Mouse (Mus musculus): ENCODE measurements around the gene Lzts2. TPM values are rescaled to one million over a fixed set of nuclear protein-coding genes. Genes with fewer than 3 reads are reported as not detected.
"Not testable (repeated sequence)": the region's sequence is repeated elsewhere in the genome, so short reads cannot be mapped to it uniquely, and the experiment has no call there.

Gene Lzts2
- polyA plus RNA-seq, 1 experiment from 2014 or later = 72.8 TPM

GRCm38 (mm10) chr19:45030111-45030510, 15.9 kb downstream of the Lzts2 start:
- Histone ChIP-seq H3K9ac (no peak overlapping the region), H3K9me3 (replicated peaks) (no peaks in the 10 kb centered on the region), H3K36me3 (peaks cover 43% of the 10 kb centered on the region), H3K27me3 (no peaks in the 10 kb centered on the region), H3K4me2 (no peak overlapping the region), H3K4me1 (peaks cover 48% of the 10 kb centered on the region), H3K4me3 (replicated peaks) (0 out of 2 replicates have a peak overlapping the region, but pooled peaks have one; percentile 21), H3K27ac (no peak overlapping the region)
- 37% methylated on average over 8 of the region's 8 CpGs for WGBS
- peak; percentile 17; the same call in 1 of the 2 replicates for ATAC-seq (replicated peaks; ENCODE audit: low FRiP score)

DNA sequence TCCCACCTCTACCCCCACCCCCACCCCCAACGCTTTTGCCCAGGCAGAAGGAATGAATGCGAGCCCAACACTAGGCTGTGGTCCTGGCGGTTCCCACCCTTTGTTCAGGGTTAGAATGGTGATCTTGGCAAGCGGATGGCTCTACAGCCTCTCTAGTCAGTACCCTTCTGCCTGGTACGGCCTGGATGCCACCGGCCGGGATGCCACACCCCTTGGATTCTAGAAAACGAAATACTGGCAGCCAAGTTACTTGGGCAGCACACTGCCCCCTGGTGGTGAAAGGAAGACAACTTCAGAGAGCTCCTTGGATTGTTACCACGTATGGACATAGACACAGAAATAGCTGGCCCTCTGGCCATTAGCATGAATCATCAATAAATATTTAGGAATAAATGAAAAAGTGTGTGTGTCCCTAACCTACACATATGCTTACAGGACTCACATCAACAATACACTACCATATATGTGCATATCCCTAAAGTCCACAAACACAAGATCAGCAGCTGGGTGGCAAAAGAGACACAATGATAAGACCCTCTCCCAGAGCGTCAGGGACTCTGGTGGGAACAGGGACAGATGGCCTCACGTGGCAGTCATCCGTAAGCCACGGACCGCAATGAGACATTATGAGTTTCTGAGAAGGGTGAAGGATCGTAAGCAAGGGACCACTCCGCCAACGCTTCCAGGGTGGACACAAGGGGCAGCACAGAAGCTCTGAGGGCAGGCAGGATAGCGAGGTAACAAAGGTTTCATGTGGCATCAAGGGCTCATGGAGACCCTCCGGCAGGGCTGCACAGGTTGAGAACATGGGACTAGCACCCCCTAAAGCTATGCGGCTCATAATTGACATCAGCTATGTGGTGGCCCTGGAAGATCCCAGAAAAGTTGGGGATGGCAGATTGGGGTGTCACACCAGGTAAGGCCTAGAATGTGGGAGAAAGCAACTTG, 16.8 kb downstream of the Lzts2 start:
- Histone ChIP-seq H3K9me3 (replicated peaks) (no peaks in the 10 kb centered on the region), H3K4me3 (replicated peaks) (peak overlapping the region; percentile 21; the same call in 1 of the 2 replicates), H3K36me3 (peaks cover 33% of the 10 kb centered on the region), H3K9ac (no peak overlapping the region), H3K27ac (no peak overlapping the region), H3K4me1 (peaks cover 48% of the 10 kb centered on the region), H3K27me3 (no peaks in the 10 kb centered on the region), H3K4me2 (peak overlapping the region; percentile 55)
- WGBS = 37% methylated on average over 20 of the region's 20 CpGs
- peak; percentile 29; the same call in 1 of the 2 replicates for ATAC-seq (replicated peaks; ENCODE audit: low FRiP score)

- peaks cover 26% of the 10 kb centered on the region for H3K36me3 ChIP-seq
- ATAC-seq (replicated peaks; ENCODE audit: low FRiP score) = 0 out of 2 replicates have a peak, but pooled peaks have one; percentile 2
- 17% methylated on average over 4 of the region's 4 CpGs for WGBS
- no peak overlapping the region for H3K4me3 ChIP-seq (replicated peaks)
- H3K4me2 ChIP-seq = no peak overlapping the region
- no peak overlapping the region for H3K9ac ChIP-seq
- H3K27me3 ChIP-seq = no peaks in the 10 kb centered on the region
- peaks cover 47% of the 10 kb centered on the region for H3K4me1 ChIP-seq
- no peaks in the 10 kb centered on the region for H3K9me3 ChIP-seq (replicated peaks)
- no peak overlapping the region for H3K27ac ChIP-seq
Observed at GRCm38 (mm10) chr19:45031780-45032179, 17.6 kb downstream of the Lzts2 start.

GRCm38 (mm10) chr19:45032570-45033332, 18.5 kb downstream of the Lzts2 start:
- no peak for ATAC-seq (replicated peaks; ENCODE audit: low FRiP score)
- H3K4me2 ChIP-seq = no peak overlapping the region
- WGBS = 52% methylated on average over 17 of the region's 17 CpGs
- H3K4me3 ChIP-seq (replicated peaks) = no peak overlapping the region
- H3K4me1 ChIP-seq = peaks cover 48% of the 10 kb centered on the region
- H3K36me3 ChIP-seq = peaks cover 16% of the 10 kb centered on the region
- no peak overlapping the region for H3K9ac ChIP-seq
- no peaks in the 10 kb centered on the region for H3K9me3 ChIP-seq (replicated peaks)
- H3K27me3 ChIP-seq = no peaks in the 10 kb centered on the region
- no peak overlapping the region for H3K27ac ChIP-seq

DNA sequence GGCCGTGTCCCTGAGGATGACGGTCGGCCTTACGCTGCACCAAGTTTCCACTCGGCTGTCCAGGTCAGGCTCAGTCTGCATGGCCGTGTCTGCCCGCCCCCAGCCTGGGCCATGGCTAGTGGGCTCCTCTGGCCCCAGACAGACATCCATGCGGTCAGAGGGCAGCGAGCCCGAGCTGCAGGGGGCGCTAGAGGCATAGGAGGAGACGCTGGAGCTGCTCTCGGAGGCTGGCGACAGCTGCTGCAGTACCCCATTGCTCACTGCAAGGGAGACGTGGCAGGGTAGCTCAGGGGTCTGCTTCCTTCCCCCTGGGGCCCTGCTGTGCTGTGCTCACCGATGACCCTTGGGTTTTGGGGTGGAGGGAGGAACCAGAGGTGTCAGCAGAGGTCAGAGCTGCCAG, 22.7 kb downstream of the Lzts2 start:
- Histone ChIP-seq H3K36me3 (no peaks in the 10 kb centered on the region), H3K4me3 (replicated peaks) (no peak overlapping the region), H3K27ac (no peak overlapping the region), H3K9ac (no peak overlapping the region), H3K4me1 (peaks cover 16% of the 10 kb centered on the region), H3K27me3 (peaks cover 21% of the 10 kb centered on the region), H3K9me3 (replicated peaks) (no peaks in the 10 kb centered on the region), H3K4me2 (no peak overlapping the region)
- 27% methylated on average over 16 of the region's 16 CpGs for WGBS
- ATAC-seq (replicated peaks; ENCODE audit: low FRiP score) = no peak; the same call in 1 of the 2 replicates

DNA sequence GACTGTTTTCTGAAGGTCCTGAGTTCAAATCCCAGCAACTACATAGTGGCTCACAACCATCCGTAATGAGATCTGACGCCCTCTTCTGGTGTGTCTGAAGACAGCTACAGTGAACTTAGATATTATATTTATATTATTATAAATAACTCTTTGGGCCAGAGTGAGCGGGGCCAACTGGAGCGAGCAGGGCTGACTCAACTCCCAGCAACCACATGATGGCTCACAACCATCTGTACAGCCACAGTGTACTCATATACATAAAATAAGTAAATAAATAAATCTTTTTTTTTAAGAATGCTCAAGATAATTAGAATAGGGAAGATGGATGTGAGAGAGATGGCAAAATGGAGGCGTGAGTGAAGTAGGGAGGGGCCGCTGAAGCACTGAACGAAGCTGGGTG, 24.0 kb downstream of the Lzts2 start:
- not testable (repeated sequence) for ATAC-seq (replicated peaks; ENCODE audit: low FRiP score); H3K4me1 ChIP-seq; H3K27ac ChIP-seq; H3K9me3 ChIP-seq (replicated peaks); H3K4me2 ChIP-seq; H3K36me3 ChIP-seq; H3K4me3 ChIP-seq (replicated peaks); H3K9ac ChIP-seq
- peaks cover 27% of the 10 kb centered on the region for H3K27me3 ChIP-seq
- 93% methylated on average over 7 of the region's 7 CpGs for WGBS

- Histone ChIP-seq H3K4me2 (no peak overlapping the region), H3K36me3 (no peaks in the 10 kb centered on the region), H3K27ac (no peak overlapping the region), H3K4me3 (replicated peaks) (no peak overlapping the region), H3K9ac (no peak overlapping the region), H3K9me3 (replicated peaks) (no peaks in the 10 kb centered on the region), H3K4me1 (peaks cover 16% of the 10 kb centered on the region), H3K27me3 (peaks cover 38% of the 10 kb centered on the region)
- no peak for ATAC-seq (replicated peaks; ENCODE audit: low FRiP score)
- 45% methylated on average over 13 of the region's 13 CpGs for WGBS
Observed at GRCm38 (mm10) chr19:45040214-45040613, 26.0 kb downstream of the Lzts2 start.

DNA sequence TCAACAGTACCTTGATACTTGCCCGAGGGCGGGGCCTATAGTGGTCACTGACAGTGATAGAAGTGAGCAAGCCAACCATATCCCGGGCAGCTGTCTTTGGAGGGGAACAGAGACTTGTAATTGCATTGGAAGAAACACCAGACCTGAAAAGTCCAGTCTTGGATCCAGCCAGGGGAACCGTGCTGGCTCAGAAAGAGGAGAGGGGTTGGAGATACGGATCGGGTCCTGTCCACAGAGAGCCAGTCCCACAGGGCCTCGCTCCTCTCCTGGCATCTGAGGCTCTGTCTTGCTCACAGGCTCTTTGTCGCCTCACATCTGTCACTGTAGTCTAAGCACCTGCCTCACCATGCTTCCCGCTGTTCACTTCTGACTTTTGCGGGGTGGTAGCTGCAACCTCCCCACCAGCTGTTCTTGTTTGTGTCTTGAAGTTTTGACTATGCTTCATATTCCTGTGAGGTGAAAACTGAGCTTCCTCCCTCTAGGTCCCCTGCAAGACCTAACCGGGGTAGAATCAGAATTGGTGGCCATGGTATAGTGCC, 30.2 kb downstream of the Lzts2 start:
- H3K9ac ChIP-seq = no peak overlapping the region
- ATAC-seq (replicated peaks; ENCODE audit: low FRiP score) = no peak
- H3K36me3 ChIP-seq = no peaks in the 10 kb centered on the region
- H3K9me3 ChIP-seq (replicated peaks) = no peaks in the 10 kb centered on the region
- WGBS = 49% methylated on average over 11 of the region's 11 CpGs
- peaks cover 50% of the 10 kb centered on the region for H3K4me1 ChIP-seq
- peaks cover 45% of the 10 kb centered on the region for H3K27me3 ChIP-seq
- no peak overlapping the region for H3K4me3 ChIP-seq (replicated peaks)
- H3K4me2 ChIP-seq = peak overlapping the region; percentile 19; the same call in 1 of the 2 replicates
- H3K27ac ChIP-seq = 0 out of 2 replicates have a peak overlapping the region, but pooled peaks have one; percentile 32

DNA sequence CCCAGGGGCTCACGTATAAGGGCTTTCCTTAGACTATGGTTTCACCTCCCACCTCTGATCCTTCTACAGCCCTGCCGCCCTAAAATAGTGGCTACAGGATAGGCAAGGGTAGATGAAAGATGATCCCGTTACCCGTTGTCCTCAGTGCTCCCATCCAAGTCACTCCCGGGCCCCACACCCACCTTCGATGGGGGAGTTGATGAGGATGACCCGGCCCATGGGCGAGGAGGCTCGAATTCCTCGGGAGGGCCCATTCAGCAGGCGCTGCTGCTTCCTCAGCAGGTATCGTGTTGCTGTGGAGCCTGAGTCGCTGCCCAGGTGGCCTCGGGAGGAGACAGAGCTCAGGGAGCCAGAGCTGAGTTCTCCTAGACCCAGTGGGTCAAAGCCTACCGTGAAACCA, 31.0 kb downstream of the Lzts2 start:
- Histone ChIP-seq H3K4me3 (replicated peaks) (no peak overlapping the region), H3K9ac (no peak overlapping the region), H3K4me2 (peak overlapping the region; percentile 19), H3K9me3 (replicated peaks) (no peaks in the 10 kb centered on the region), H3K4me1 (peaks cover 50% of the 10 kb centered on the region), H3K27ac (peak overlapping the region; percentile 7; the same call in 1 of the 2 replicates), H3K36me3 (0 out of 2 replicates have a peak, but pooled peaks cover under 1% of the 10 kb centered on the region), H3K27me3 (peaks cover 38% of the 10 kb centered on the region)
- 20% methylated on average over 15 of the region's 15 CpGs for WGBS
- ATAC-seq (replicated peaks; ENCODE audit: low FRiP score) = peak; percentile 10; the same call in 1 of the 2 replicates

DNA sequence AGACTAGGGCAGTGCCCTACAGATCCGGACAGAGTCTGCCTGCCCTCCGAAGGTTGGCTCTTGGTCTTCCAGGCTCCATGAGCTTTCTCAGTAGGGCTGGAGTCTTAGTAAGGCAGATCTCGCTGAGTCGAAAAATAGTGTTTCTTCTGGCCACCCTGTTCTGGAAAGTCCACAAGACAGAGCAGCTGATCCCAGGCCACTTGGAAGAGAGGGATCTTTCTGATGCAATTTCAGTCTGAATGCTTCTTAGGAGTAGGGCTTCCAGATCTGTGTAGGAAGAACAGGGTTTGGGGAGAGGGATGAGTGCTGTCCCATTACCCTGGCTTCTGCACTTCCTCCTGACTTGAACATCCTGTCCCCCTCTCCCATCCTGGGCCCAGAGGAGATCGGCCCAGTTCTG, 31.4 kb downstream of the Lzts2 start, which contains the start of gene Pdzd7:
Pdzd7 (minus strand) TSS at position 67 of the 400 bp plus-strand sequence.
- peak within 1 kb of the TSS; percentile 92 for H3K4me2 ChIP-seq
- H3K9me3 ChIP-seq (replicated peaks) = no peaks in the 10 kb centered on the region
- H3K4me1 ChIP-seq = peaks cover 50% of the 10 kb centered on the region
- H3K4me3 ChIP-seq (replicated peaks) = peak within 1 kb of the TSS; percentile 57
- peak within 1 kb of the TSS; percentile 32; the same call in 1 of the 2 replicates for H3K27ac ChIP-seq
- H3K36me3 ChIP-seq = peaks cover 5% of the 10 kb centered on the region; the same call in 1 of the 2 replicates
- 0 out of 2 replicates have a peak within 1 kb of the TSS, but pooled peaks have one; percentile 58 for H3K9ac ChIP-seq
- H3K27me3 ChIP-seq = peaks cover 33% of the 10 kb centered on the region
- 64% methylated on average over 5 of the region's 5 CpGs for WGBS
- ATAC-seq (replicated peaks; ENCODE audit: low FRiP score) = no peak

GRCm38 (mm10) chr19:45046523-45047321, 32.5 kb downstream of the Lzts2 start:
- Histone ChIP-seq H3K9ac (peak overlapping the region; percentile 58), H3K9me3 (replicated peaks) (no peaks in the 10 kb centered on the region), H3K27me3 (peaks cover 29% of the 10 kb centered on the region), H3K4me1 (peaks cover 50% of the 10 kb centered on the region), H3K27ac (peak overlapping the region; percentile 92), H3K36me3 (peaks cover 10% of the 10 kb centered on the region), H3K4me2 (peak overlapping the region; percentile 92), H3K4me3 (replicated peaks) (peak overlapping the region; percentile 57)
- 1% methylated on average over 34 of the region's 34 CpGs for WGBS
- ATAC-seq (replicated peaks; ENCODE audit: low FRiP score) = peak; percentile 35; the same call in 1 of the 2 replicates
